ENCODE assay signal across 8 mouse cellular contexts in genomic region chr5:21371920-21372319, GRCm38 (mm10). TPM values are rescaled to one million over a fixed set of nuclear protein-coding genes. Genes with fewer than 3 reads are reported as not detected.
DNase-seq lines count a peak whose midpoint lies in the region; ATAC-seq lines count a peak whose summit lies in the region.

No protein-coding gene starts in this region.

- H3K4me2 ChIP-seq in kidney, embryonic 15.5 days, result peak overlapping the region; percentile 92
- H3K4me2 ChIP-seq in embryonic facial prominence, embryonic 13.5 days, result peak overlapping the region; percentile 89
- peak overlapping the region; percentile 98 for H3K4me2 ChIP-seq in hindbrain, embryonic 16.5 days (ENCODE audit: low read length)
- peak overlapping the region; percentile 91 for H3K4me2 ChIP-seq in midbrain, embryonic 14.5 days (ENCODE audit: low read length)

- no peak overlapping the region for H3K27ac ChIP-seq in kidney, embryonic 15.5 days
- H3K27ac ChIP-seq in embryonic facial prominence, embryonic 13.5 days, result no peak overlapping the region
- H3K27ac ChIP-seq in hindbrain, embryonic 16.5 days (ENCODE audit: low read depth, low read length), result peak overlapping the region; percentile 16; the same call in 1 of the 2 replicates
- peak overlapping the region; percentile 34; the same call in 1 of the 2 replicates for H3K27ac ChIP-seq in midbrain, embryonic 14.5 days (replicated peaks; ENCODE audit: low read depth, low read length)

- H3K9me3 ChIP-seq in kidney, embryonic 15.5 days (replicated peaks), result no peaks in the 10 kb centered on the region
- H3K9me3 ChIP-seq in embryonic facial prominence, embryonic 13.5 days, result no peaks in the 10 kb centered on the region
- no peaks in the 10 kb centered on the region for H3K9me3 ChIP-seq in hindbrain, embryonic 16.5 days (ENCODE audit: control insufficient read depth, low read length)
- no peaks in the 10 kb centered on the region for H3K9me3 ChIP-seq in midbrain, embryonic 14.5 days (ENCODE audit: control insufficient read depth, low read length)

- H3K9ac ChIP-seq in kidney, embryonic 15.5 days, result no peak overlapping the region
- H3K9ac ChIP-seq in embryonic facial prominence, embryonic 13.5 days, result no peak overlapping the region
- H3K9ac ChIP-seq in hindbrain, embryonic 16.5 days (ENCODE audit: low read depth, low read length), result peak overlapping the region; percentile 77
- H3K9ac ChIP-seq in midbrain, embryonic 14.5 days (replicated peaks; ENCODE audit: low read length), result peak overlapping the region; percentile 68

- no peak overlapping the region for H3K4me3 ChIP-seq in kidney, embryonic 15.5 days (replicated peaks)
- peak overlapping the region; percentile 49; the same call in 1 of the 2 replicates for H3K4me3 ChIP-seq in embryonic facial prominence, embryonic 13.5 days
- H3K4me3 ChIP-seq in hindbrain, embryonic 16.5 days (ENCODE audit: low read length), result peak overlapping the region; percentile 58
- H3K4me3 ChIP-seq in midbrain, embryonic 14.5 days (replicated peaks; ENCODE audit: low read depth, low read length), result peak overlapping the region; percentile 50

- DNase-seq in kidney, adult 9 months, result no peak
- DNase-seq in midbrain, embryonic 14.5 days, result peak; percentile 53
- no peak for DNase-seq in spleen, postnatal 10 days (ENCODE audit: low spot score in 2 of 2)
- DNase-seq in gastrocnemius, postnatal 36 days, result no peak
- no peak for DNase-seq in layer of hippocampus, adult 18-20 months (ENCODE audit: low spot score in 2 of 2)

- intact Hi-C loops in gastrocnemius, postnatal 36 days (cut with DNase I), result loop anchor here (5.0 kb wide), 1 partner anchor 40 kb away; no protein-coding TSS in a partner anchor

- WGBS in kidney, embryonic 15.5 days, result 40% methylated on average over 5 of the region's 5 CpGs
- WGBS in embryonic facial prominence, embryonic 13.5 days, result 38% methylated on average over 5 of the region's 5 CpGs
- 36% methylated on average over 5 of the region's 5 CpGs for WGBS in hindbrain, embryonic 16.5 days
- 32% methylated on average over 5 of the region's 5 CpGs for WGBS in midbrain, embryonic 14.5 days

- no peaks in the 10 kb centered on the region for H3K36me3 ChIP-seq in kidney, embryonic 15.5 days
- H3K36me3 ChIP-seq in embryonic facial prominence, embryonic 13.5 days, result no peaks in the 10 kb centered on the region
- no peaks in the 10 kb centered on the region for H3K36me3 ChIP-seq in hindbrain, embryonic 16.5 days (ENCODE audit: control insufficient read depth, insufficient read depth, low read length)
- no peaks in the 10 kb centered on the region for H3K36me3 ChIP-seq in midbrain, embryonic 14.5 days (ENCODE audit: control insufficient read depth, insufficient read depth, low read length)

- peaks cover 11% of the 10 kb centered on the region for H3K4me1 ChIP-seq in kidney, embryonic 15.5 days
- peaks cover 12% of the 10 kb centered on the region for H3K4me1 ChIP-seq in embryonic facial prominence, embryonic 13.5 days
- peaks cover 3% of the 10 kb centered on the region; the same call in 1 of the 2 replicates for H3K4me1 ChIP-seq in hindbrain, embryonic 16.5 days (ENCODE audit: control insufficient read depth, insufficient read depth, low read depth, low read length)
- H3K4me1 ChIP-seq in midbrain, embryonic 14.5 days (ENCODE audit: control insufficient read depth, insufficient read depth, low read length), result no peaks in the 10 kb centered on the region; the same call in 1 of the 2 replicates

- ATAC-seq in kidney, embryonic 15.5 days (replicated peaks; ENCODE audit: low FRiP score), result no peak
- no peak for ATAC-seq in embryonic facial prominence, embryonic 13.5 days (ENCODE audit: insufficient number of reproducible peaks, insufficient read depth, low FRiP score, low TSS enrichment, low read depth)
- ATAC-seq in hindbrain, embryonic 16.5 days, result peak; percentile 41
- ATAC-seq in midbrain, embryonic 14.5 days (ENCODE audit: low FRiP score, low TSS enrichment), result no peak

- peaks cover 53% of the 10 kb centered on the region for H3K27me3 ChIP-seq in kidney, embryonic 15.5 days
- H3K27me3 ChIP-seq in embryonic facial prominence, embryonic 13.5 days, result peaks cover 24% of the 10 kb centered on the region
- no peaks in the 10 kb centered on the region for H3K27me3 ChIP-seq in hindbrain, embryonic 16.5 days (replicated peaks; ENCODE audit: control insufficient read depth, insufficient read depth, low read length)
- no peaks in the 10 kb centered on the region for H3K27me3 ChIP-seq in midbrain, embryonic 14.5 days (ENCODE audit: control insufficient read depth, insufficient read depth, low read length)

RNA-seq across cellular contexts. Expression of gene Fgl2, which starts 0.5 kb away (rescaled TPM):
- polyA plus RNA-seq in kidney, embryonic 15.5 days (2015; fragmentation: Nextera tagmentation; extraction: Ambion mirVana), result 3.2 and 3.3 TPM in 2 replicates
- polyA plus RNA-seq in embryonic facial prominence, embryonic 13.5 days (2015; fragmentation: Nextera tagmentation; extraction: Ambion mirVana), result 1.4 and 1.6 TPM in 2 replicates
- 3.1 and 4.9 TPM in 2 replicates for polyA plus RNA-seq in hindbrain, embryonic 16.5 days (2015; fragmentation: Nextera tagmentation; extraction: Ambion mirVana)
- polyA plus RNA-seq in midbrain, embryonic 14.5 days (2014; fragmentation: Nextera tagmentation; extraction: Ambion mirVana), result 1.8 and 2.3 TPM in 2 replicates
- 1 to 10 TPM; 4.5 to 9.9 TPM for total RNA-seq in gastrocnemius, postnatal 36 days (2021)
- total RNA-seq in layer of hippocampus, adult 18-20 months (2021), result 1 to 10 TPM; 1.9 to 2.0 TPM

RNA-seq across cellular contexts. Expression of gene Ccdc146, which starts 52.6 kb away (rescaled TPM):
- polyA plus RNA-seq in kidney, embryonic 15.5 days (2015; fragmentation: Nextera tagmentation; extraction: Ambion mirVana), result not detected in 2 replicates
- not detected in 2 replicates for polyA plus RNA-seq in embryonic facial prominence, embryonic 13.5 days (2015; fragmentation: Nextera tagmentation; extraction: Ambion mirVana)
- polyA plus RNA-seq in hindbrain, embryonic 16.5 days (2015; fragmentation: Nextera tagmentation; extraction: Ambion mirVana), result 0.75 and 0.76 TPM in 2 replicates
- 0.07 and 0.36 TPM in 2 replicates for polyA plus RNA-seq in midbrain, embryonic 14.5 days (2014; fragmentation: Nextera tagmentation; extraction: Ambion mirVana)
- 1 to 10 TPM; 3.5 to 4.1 TPM for total RNA-seq in gastrocnemius, postnatal 36 days (2021)
- total RNA-seq in layer of hippocampus, adult 18-20 months (2021), result under 1 TPM; 0.48 to 0.69 TPM

RNA-seq across cellular contexts. Expression of gene Fam185a, which starts 52.8 kb away (rescaled TPM):
- polyA plus RNA-seq in kidney, embryonic 15.5 days (2015; fragmentation: Nextera tagmentation; extraction: Ambion mirVana), result 6.2 and 6.4 TPM in 2 replicates
- 5.1 and 5.3 TPM in 2 replicates for polyA plus RNA-seq in embryonic facial prominence, embryonic 13.5 days (2015; fragmentation: Nextera tagmentation; extraction: Ambion mirVana)
- polyA plus RNA-seq in hindbrain, embryonic 16.5 days (2015; fragmentation: Nextera tagmentation; extraction: Ambion mirVana), result 9.0 and 10.3 TPM in 2 replicates
- polyA plus RNA-seq in midbrain, embryonic 14.5 days (2014; fragmentation: Nextera tagmentation; extraction: Ambion mirVana), result 7.9 and 8.4 TPM in 2 replicates
- 1 to 10 TPM; 7.6 to 9.1 TPM for total RNA-seq in gastrocnemius, postnatal 36 days (2021)
- total RNA-seq in layer of hippocampus, adult 18-20 months (2021), result 10 to 100 TPM; 12.7 to 14.1 TPM

Comparison
In these comparisons a context has a peak if more than half of its experiments do, and no peak if none do; other contexts are left out.
1. H3K27ac ChIP-seq: peak in hindbrain, embryonic 16.5 days (single experiment) and midbrain, embryonic 14.5 days (single experiment); none in kidney, embryonic 15.5 days (single experiment) and embryonic facial prominence, embryonic 13.5 days (single experiment).
2. H3K9ac ChIP-seq: peak in hindbrain, embryonic 16.5 days (single experiment) and midbrain, embryonic 14.5 days (single experiment); none in kidney, embryonic 15.5 days (single experiment) and embryonic facial prominence, embryonic 13.5 days (single experiment).
3. Peak in every context shown above with its lines, with median percentiles within 50 percentile points of each other: H3K4me2 ChIP-seq.